Mouse (Mus musculus): Measurements from ENCODE around the gene Mrps23.

The Mrps23 gene

GRCm38 (mm10) chr11:88203712-88204532, at the start of gene Mrps23:
Gene Mrps23 (plus strand): TSS chr11:88204388.
- in situ Hi-C loops (cut with MboI, MseI) = loop anchor here in 1 of 2 experiments (5.0 kb wide), 1 partner anchor 147 kb away; no protein-coding TSS in a partner anchor

DNA sequence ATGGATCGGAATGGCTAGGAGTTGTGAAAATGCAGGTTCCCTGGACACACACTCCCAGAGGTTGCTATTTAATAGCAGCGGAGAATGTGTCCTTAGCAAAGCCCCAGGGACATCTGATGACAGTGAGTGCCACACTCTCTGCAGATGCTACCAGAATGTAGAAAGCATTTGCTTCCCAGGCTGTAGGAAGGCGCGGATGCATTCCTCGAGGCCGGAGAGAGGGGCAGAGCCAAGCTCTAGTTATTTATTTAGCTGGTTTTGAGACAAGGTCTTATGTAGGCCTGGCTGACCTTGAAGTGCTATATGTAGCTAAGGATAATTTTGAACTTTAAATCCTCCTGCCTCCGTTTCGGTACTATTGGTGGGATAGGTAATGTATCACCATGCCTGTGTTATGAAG, 49.7 kb upstream of the Mrps23 start:
- in situ Hi-C loops (cut with MboI, MseI) = no loop called here

DNA sequence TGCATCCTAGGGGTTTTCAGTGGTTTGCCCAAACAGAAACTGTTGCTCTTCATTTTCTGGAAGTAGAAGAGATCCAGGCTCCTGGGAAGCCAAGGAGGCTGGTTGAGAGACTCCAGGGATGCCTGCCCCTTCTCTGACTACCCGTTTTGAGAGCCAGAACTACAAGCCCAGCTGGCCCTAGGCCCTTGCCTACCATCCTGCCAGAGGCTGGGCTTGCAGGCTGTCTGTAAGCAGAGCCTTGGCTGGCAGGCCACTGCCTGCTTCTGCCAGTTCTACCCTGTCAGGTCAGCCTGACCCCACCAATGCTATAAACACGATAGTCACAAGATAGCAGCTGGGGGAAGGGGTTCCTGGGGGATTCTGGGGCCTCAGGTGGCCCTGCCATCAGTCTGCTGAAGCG, 48.7 kb upstream of the Mrps23 start:
- in situ Hi-C loops (cut with MboI, MseI) = no loop called here

- in situ Hi-C loops (cut with MboI, MseI) = no loop called here
Observed at GRCm38 (mm10) chr11:88155998-88156397, 48.2 kb upstream of the Mrps23 start.

DNA sequence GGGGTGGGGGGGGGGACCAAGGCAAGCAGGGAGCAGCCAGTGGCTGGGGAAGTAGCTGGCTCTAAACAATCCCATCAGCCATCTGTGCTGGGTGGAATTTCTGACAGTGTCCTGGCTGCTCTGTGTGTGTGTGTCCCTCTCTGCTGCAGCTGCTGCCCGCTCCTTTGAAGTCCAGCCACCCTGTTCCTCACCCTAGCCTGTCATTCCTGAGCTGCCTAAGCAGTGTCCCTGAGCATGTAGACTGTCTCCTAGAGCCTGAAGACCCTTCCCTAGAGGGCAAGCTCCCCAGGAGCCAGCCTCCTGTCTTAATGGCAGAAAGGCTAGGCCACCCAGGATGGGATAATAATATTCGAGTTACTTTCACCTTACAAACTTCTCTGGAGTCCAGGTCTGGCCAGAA, 47.8 kb upstream of the Mrps23 start:
- in situ Hi-C loops (cut with MboI, MseI) = no loop called here

GRCm38 (mm10) chr11:88158842-88159246, 45.3 kb upstream of the Mrps23 start:
- in situ Hi-C loops (cut with MboI, MseI) = no loop called here

DNA sequence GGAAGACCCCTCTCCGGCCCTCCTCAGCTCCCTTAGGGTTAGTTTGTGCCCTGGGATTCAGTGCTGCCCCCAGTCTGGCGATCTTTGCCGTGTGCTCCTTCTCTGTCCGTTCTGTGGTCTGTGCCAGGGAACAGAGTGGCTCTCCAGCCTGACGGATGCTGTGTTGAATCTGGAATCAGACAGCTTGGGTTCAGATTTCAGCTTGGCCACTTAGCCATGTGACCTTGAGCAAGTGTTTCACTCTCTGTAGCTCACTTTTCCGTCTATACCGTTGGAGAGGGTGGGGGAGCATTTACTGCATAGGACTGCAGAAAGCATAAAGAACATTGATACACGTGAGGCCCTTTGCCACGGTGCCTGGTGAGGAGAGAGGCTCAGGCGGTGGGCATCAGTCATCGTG, 44.8 kb upstream of the Mrps23 start:
- in situ Hi-C loops (cut with MboI, MseI) = no loop called here

GRCm38 (mm10) chr11:88160316-88160715, 43.9 kb upstream of the Mrps23 start:
- in situ Hi-C loops (cut with MboI, MseI) = no loop called here

- in situ Hi-C loops (cut with MboI, MseI) = no loop called here
Observed at GRCm38 (mm10) chr11:88161051-88161581, 43.1 kb upstream of the Mrps23 start.

DNA sequence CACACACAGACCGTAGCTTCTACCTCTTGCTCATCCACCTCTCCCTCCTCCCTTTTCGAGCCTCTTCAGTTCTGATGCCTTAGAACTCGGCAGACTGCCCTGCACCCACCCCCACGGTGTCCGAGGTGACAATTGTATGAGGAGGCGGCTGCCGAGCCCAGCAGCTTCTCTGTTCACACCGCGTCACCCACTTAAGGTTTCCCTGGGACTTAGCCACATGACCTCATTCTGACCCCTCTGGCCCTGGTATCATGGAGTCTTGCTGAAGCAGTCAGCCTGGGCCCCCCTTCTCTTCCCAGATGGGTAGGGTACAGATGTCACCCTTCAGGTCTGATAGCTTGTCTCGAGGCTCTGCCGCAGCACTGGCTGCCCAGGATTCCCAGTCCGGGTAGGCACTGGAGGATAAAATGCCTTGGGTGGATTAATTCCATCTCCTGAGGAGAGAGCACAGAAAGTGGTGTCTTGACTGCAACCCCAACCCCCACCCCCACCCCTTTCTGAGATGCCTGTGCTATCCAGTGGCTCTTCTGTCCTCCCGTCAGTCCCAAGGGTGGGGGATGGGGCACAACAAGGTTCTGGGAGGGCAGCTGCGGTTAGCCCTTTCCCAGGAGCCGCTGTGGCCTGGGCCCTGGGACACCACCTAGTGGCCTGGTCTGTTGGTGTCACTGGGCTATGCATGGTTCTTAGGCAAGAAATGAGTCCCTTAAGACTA, 42.4 kb upstream of the Mrps23 start:
- in situ Hi-C loops (cut with MboI, MseI) = no loop called here

DNA sequence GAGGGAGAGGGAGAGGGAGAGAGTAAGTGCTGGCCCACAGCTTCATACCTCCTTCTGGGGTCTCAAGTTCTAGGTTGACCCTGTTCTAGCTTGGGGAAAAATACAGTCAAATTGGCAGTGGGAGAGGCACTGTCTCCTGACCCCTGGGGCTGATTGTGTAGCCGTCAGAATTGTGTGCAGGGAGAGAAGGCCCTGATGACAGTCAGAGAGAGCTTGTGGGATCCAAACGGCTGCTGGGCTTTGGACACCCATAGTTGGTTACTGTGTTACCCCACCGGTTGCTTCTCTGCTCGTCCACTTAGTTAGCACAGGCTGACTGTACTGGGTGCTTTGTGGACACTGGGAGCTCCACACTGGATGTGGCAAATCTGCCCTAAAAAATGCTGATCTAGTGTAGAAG, 41.4 kb upstream of the Mrps23 start:
- in situ Hi-C loops (cut with MboI, MseI) = no loop called here

DNA sequence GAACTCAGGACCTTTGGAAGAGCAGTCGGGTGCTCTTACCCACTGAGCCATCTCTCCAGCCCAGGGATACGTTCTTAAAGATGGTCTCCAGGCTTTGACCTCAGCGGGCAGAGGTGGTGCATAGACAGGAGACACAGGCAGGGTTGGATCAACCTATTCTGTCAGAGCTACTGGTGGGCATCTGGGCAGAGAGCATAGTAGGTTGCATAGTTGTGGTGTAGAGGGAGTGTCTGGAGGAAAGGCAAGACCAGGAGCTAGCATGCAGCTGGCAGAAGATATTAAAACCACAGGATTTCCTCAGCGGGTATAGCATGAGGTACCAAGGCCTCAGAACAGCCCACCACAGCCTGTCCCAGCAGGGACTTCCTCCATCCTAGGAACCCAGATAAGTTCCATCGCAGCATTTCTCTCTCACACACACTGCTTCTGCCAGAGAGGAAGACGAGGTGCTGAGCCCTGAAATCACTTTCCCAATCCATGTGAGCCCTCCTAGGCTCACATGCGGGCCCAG, 39.9 kb upstream of the Mrps23 start:
- in situ Hi-C loops (cut with MboI, MseI) = no loop called here

DNA sequence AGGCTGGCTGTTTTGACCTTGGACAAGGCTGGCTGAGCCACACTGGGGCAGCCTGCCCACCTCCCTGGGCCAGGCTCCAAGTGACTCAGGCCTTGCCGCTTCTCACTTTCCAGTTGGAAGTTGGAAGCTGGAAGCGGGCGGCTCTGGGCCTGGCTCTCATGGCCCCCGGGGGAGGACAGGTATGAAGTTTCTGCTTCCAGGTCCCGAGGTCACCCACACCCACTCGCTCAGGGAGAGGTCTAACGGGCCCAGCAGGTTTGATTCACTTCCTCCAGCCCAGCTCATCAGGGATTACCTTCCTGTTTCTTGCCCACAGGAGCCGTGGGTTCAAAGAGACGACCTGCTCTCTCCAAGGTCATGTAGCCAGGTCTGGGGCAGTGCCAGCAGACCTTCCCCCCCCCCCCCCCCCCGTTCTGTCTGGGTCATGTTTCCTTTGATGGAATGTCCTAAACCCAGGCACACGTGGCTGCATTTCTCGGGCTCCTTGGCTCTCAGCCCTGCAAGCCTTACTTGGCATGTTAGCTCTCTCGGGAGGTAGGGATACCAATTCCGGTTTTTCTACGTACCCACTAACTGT, 39.3 kb upstream of the Mrps23 start:
- in situ Hi-C loops (cut with MboI, MseI) = no loop called here

GRCm38 (mm10) chr11:88165683-88166364, 38.4 kb upstream of the Mrps23 start:
- in situ Hi-C loops (cut with MboI, MseI) = no loop called here

- in situ Hi-C loops (cut with MboI, MseI) = no loop called here
Observed at GRCm38 (mm10) chr11:88166471-88166870, 37.7 kb upstream of the Mrps23 start.

DNA sequence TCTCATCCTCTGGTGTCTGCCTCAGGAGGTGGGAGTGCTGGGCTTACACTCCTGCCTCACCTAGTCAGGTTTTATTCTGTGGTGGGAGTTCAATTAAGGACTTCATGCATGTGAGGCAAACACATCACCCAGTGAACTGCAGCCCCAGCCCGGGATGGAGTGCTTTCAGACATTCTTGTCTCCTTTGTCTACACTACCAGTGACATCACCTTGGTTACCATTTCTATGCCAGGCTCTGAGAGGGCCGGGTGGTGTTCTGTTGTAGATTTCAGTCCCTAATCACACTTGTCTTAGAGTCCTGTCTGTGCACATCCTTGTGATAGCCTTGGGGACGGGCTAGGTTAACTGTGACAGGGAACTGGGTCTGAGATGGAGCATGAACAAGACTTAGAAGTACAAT, 35.6 kb upstream of the Mrps23 start:
- in situ Hi-C loops (cut with MboI, MseI) = no loop called here

DNA sequence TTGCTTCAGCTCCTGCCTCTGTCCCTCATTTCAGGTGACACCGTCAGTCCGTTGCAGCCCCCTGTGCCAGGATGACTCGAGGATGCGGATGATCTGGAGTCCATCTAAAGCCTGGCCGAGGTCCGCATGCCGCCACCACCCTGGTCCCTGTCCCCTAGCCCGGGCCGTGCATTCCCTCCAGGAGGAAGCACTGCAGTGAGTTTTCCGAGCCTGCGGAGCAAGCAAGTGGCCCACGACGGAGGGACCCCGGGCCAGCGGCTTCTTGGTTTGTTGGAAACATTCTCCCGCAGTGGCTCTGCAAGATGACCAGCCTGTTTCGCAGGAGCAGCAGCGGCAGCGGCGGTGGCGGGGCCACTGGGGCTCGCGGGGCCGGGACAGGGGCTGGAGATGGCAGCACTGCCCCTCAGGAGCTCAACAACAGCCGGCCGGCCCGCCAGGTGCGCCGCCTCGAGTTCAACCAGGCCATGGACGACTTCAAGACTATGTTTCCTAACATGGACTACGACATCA, 34.6 kb upstream of the Mrps23 start:
- in situ Hi-C loops (cut with MboI, MseI) = no loop called here

DNA sequence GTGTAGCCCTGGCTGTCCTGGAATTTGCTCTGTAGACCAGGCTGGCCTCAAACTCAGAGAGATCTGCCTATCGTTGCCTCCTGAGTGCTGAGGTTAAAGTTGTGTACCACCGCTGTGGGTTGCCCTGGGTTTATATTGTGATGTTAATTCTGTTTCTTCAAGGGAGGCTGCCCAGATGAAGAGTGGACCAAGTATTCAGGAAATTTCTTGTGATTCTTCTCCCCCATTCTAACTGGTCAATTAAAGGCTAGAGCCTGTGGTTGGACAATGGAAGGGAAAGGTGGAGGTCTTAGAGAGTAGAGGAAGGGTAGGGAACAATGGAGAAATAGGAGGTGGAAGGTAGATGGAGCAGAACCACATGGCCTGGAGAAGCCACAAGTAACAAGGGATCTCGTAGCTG, 33.6 kb upstream of the Mrps23 start:
- in situ Hi-C loops (cut with MboI, MseI) = no loop called here

- in situ Hi-C loops (cut with MboI, MseI) = no loop called here
Observed at GRCm38 (mm10) chr11:88171876-88172442, 32.2 kb upstream of the Mrps23 start.

DNA sequence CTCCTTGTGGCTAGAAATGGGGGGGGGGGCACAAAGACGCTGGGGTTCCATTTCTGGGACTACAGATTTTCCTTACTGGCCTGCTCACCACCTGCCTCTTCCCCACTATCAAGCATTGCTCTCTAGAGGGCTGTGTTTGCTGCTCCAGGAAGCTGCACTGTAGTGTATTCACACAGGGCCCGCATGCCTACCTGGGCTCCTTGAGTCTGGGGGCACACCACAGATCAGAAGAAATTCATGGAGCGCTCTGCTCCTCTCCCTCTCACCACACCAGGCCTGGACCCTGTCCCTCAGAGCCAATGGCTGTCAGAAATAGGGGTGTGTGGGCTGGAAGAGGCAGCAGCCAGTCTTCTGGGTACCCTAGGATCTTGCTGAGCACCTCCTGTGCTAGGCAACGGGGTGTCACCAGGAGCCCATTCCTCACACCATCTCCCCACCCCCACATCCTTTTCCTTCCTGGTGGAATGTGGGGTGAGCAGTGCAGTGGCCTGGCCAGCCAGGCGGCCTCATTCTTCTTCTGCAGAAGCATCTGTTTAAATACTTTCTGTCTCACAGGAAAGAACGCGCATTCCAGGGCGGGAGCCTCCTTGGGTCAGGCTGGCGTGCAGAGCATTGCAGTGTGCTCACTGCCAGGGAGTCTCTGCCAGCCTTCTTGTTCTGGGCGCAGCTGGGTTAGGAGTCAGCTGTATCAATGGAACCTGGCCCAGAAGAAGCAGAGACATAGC, 31.4 kb upstream of the Mrps23 start:
- in situ Hi-C loops (cut with MboI, MseI) = no loop called here
